Mouse (Mus musculus) stomach, postnatal 0 days (tissue): ENCODE measurements around the gene Tbc1d10a. TPM values are rescaled to one million over a fixed set of nuclear protein-coding genes. Genes with fewer than 3 reads are reported as not detected.

Experiments used
- ATAC-seq: fragments of 200-750 bp; cut with Nextera tagmentation; 2 replicates; pipeline ENCODE4 v1.8.0; 2017; ENCODE audit not compliant: low FRiP score, low TSS enrichment
- DNase-seq: peaks from one replicate; pipeline ENCODE4 v3.0.0-alpha.2; 2016; ENCODE audit warnings: low spot score
- H3K27ac ChIP-seq: fragments of 300-500 bp; sonication (generic); replicated peaks from 2 replicates; pipeline ENCODE4 v1.5.1; 2014; ENCODE audit warnings: mild to moderate bottlenecking, control low read depth
- H3K27me3 ChIP-seq: fragments of 300-500 bp; sonication (generic); 2 replicates; pipeline ENCODE4 v1.6.1; 2014; ENCODE audit warnings: low read length; ENCODE audit not compliant: control insufficient read depth, insufficient read depth
- H3K36me3 ChIP-seq: fragments of 300-500 bp; sonication (generic); 2 replicates; pipeline ENCODE4 v1.6.1; 2014; ENCODE audit warnings: low read length, mixed read lengths; ENCODE audit not compliant: control insufficient read depth, insufficient read depth
- H3K4me1 ChIP-seq: fragments of 300-500 bp; sonication (generic); replicated peaks from 2 replicates; pipeline ENCODE4 v1.6.1; 2014; ENCODE audit warnings: antibody characterized with exemption; ENCODE audit not compliant: control insufficient read depth, insufficient read depth
- H3K4me2 ChIP-seq: fragments of 300-500 bp; sonication (generic); replicated peaks from 2 replicates; pipeline ENCODE4 v1.6.1; 2014; ENCODE audit warnings: low read depth, mild to moderate bottlenecking, control low read depth, moderate library complexity
- H3K4me3 ChIP-seq: fragments of 300-500 bp; sonication (generic); 2 replicates; pipeline ENCODE4 v1.5.1; 2014; ENCODE audit warnings: low read depth, low read length, control low read depth
- H3K9ac ChIP-seq: fragments of 300-500 bp; sonication (generic); 2 replicates; pipeline ENCODE4 v1.6.1; 2014; ENCODE audit warnings: mild to moderate bottlenecking, low read length, control low read depth, mixed read lengths
- H3K9me3 ChIP-seq: fragments of 300-500 bp; sonication (generic); 2 replicates; pipeline ENCODE4 v1.6.1; 2016; ENCODE audit warnings: low read length; ENCODE audit not compliant: control insufficient read depth
- CTCF ChIP-seq: IDR thresholded peaks from 2 replicates; pipeline ENCODE4 v1.5.1; 2016; ENCODE audit warnings: antibody characterized with exemption, low read depth, mild to moderate bottlenecking, moderate library complexity
- EP300 ChIP-seq: optimal IDR thresholded peaks from 2 replicates; pipeline ENCODE3; 2016; ENCODE audit warnings: antibody characterized with exemption
- WGBS: fragments of 180-500 bp; shearing (Covaris S2); extraction: QIAGEN DNeasy Blood & Tissue Kit; methylation state at CpG from one replicate; pipeline ENCODE4 v1.1.7; 2014; 5-methylcytosine and 5-hydroxymethylcytosine counted together
- polyA plus RNA-seq: library from polyadenylated mRNA; unstranded; fragments of >200 nt; fragmentation: Nextera tagmentation; extraction: Ambion mirVana; gene quantifications from 2 replicates; pipeline ENCODE4 v1.2.1, GENCODE M21; 2015

Gene Tbc1d10a
- polyA plus RNA-seq, 1 experiment from 2014 or later: 35.1 TPM

- WGBS: 41% methylated on average over 8 of the region's 8 CpGs
- H3K27ac ChIP-seq: peak overlapping the region; percentile 5
- H3K9me3 ChIP-seq: no peaks in the 10 kb centered on the region
- H3K27me3 ChIP-seq: no peaks in the 10 kb centered on the region
- TF ChIP-seq CTCF: peak; percentile 16; the same call in 1 of the 2 replicates
- no peak for TF ChIP-seq EP300
- H3K4me3 ChIP-seq: no peak overlapping the region
- H3K4me1 ChIP-seq: peaks cover 16% of the 10 kb centered on the region
- DNase-seq (peak; percentile 71), ATAC-seq (peak; percentile 72)
- H3K9ac ChIP-seq: no peak overlapping the region
- no peak overlapping the region for H3K4me2 ChIP-seq
- H3K36me3 ChIP-seq: no peaks in the 10 kb centered on the region
Observed at GRCm38 (mm10) chr11:4196636-4197035, 10.0 kb downstream of the Tbc1d10a start.

GRCm38 (mm10) chr11:4197691-4198090 is 11.1 kb downstream of the Tbc1d10a start:
- TF ChIP-seq CTCF: no peak
- no peak for TF ChIP-seq EP300
- H3K27me3 ChIP-seq: no peaks in the 10 kb centered on the region
- H3K9ac ChIP-seq: no peak overlapping the region
- DNase-seq: no peak
- no peak overlapping the region for H3K4me2 ChIP-seq
- no peaks in the 10 kb centered on the region for H3K9me3 ChIP-seq
- H3K36me3 ChIP-seq: no peaks in the 10 kb centered on the region
- peak overlapping the region; percentile 63 for H3K27ac ChIP-seq
- no peak overlapping the region for H3K4me3 ChIP-seq
- H3K4me1 ChIP-seq: peaks cover 14% of the 10 kb centered on the region
- WGBS: 50% methylated on average over 1 of the region's 1 CpGs
- ATAC-seq: peak; percentile 54

- H3K9ac ChIP-seq: no peak overlapping the region
- peaks cover 13% of the 10 kb centered on the region; the same call in 1 of the 2 replicates for H3K36me3 ChIP-seq
- H3K4me3 ChIP-seq: no peak overlapping the region
- 42% methylated on average over 11 of the region's 11 CpGs for WGBS
- H3K9me3 ChIP-seq: no peaks in the 10 kb centered on the region
- no peaks in the 10 kb centered on the region for H3K27me3 ChIP-seq
- no peak for TF ChIP-seq EP300
- TF ChIP-seq CTCF: 0 out of 2 replicates have a peak, but pooled peaks have one; percentile 19
- H3K27ac ChIP-seq: peak overlapping the region; percentile 45
- ATAC-seq: no peak
- no peak overlapping the region for H3K4me2 ChIP-seq
- H3K4me1 ChIP-seq: peaks cover 9% of the 10 kb centered on the region
- DNase-seq: no peak
Observed at GRCm38 (mm10) chr11:4201981-4202700, 15.6 kb downstream of the Tbc1d10a start.

GRCm38 (mm10) chr11:4202995-4203704 is 16.6 kb downstream of the Tbc1d10a start:
- Histone ChIP-seq H3K27ac (peak overlapping the region; percentile 31; the same call in 1 of the 2 replicates), H3K4me3 (no peak overlapping the region), H3K36me3 (peaks cover 19% of the 10 kb centered on the region; the same call in 1 of the 2 replicates), H3K9ac (no peak overlapping the region), H3K4me2 (no peak overlapping the region), H3K4me1 (no peaks in the 10 kb centered on the region; the same call in 1 of the 2 replicates), H3K9me3 (no peaks in the 10 kb centered on the region), H3K27me3 (no peaks in the 10 kb centered on the region)
- ATAC-seq: no peak
- no peak for DNase-seq
- 64% methylated on average over 12 of the region's 12 CpGs for WGBS
- TF ChIP-seq CTCF (no peak), EP300 (no peak)

- no peak overlapping the region for H3K4me3 ChIP-seq
- H3K36me3 ChIP-seq: peaks cover 21% of the 10 kb centered on the region; the same call in 1 of the 2 replicates
- peak; percentile 58 for DNase-seq
- H3K4me2 ChIP-seq: no peak overlapping the region
- ATAC-seq: peak; percentile 54; the same call in 1 of the 2 replicates
- H3K27me3 ChIP-seq: no peaks in the 10 kb centered on the region
- 6% methylated on average over 2 of the region's 2 CpGs for WGBS
- TF ChIP-seq CTCF: no peak
- no peak for TF ChIP-seq EP300
- H3K4me1 ChIP-seq: no peaks in the 10 kb centered on the region; the same call in 1 of the 2 replicates
- H3K27ac ChIP-seq: peak overlapping the region; percentile 31; the same call in 1 of the 2 replicates
- no peaks in the 10 kb centered on the region for H3K9me3 ChIP-seq
- no peak overlapping the region for H3K9ac ChIP-seq
Observed at GRCm38 (mm10) chr11:4203705-4204074, 17.1 kb downstream of the Tbc1d10a start.
